Mouse (Mus musculus): ENCODE data around the gene Slc9a3. TPM values are rescaled to one million over a fixed set of nuclear protein-coding genes. Genes with fewer than 3 reads are reported as not detected.
A peak's percentile ranks its signal among the peaks of the same experiment; 100 is the strongest.

Slc9a3 gene
- 0.10 and 0.24 TPM in 2 replicates for polyA plus RNA-seq (2015; fragmentation: Nextera tagmentation; extraction: Ambion mirVana)

- peak; percentile 64 for ATAC-seq (ENCODE audit: low FRiP score, low read depth)
- Histone ChIP-seq H3K4me3 (peak within 1 kb of the TSS; percentile 44), H3K27ac (replicated peaks) (no peak within 1 kb of the TSS), H3K36me3 (no peaks in the 10 kb centered on the region), H3K27me3 (peaks cover 44% of the 10 kb centered on the region), H3K4me1 (replicated peaks) (peaks cover 9% of the 10 kb centered on the region), H3K9ac (peak within 1 kb of the TSS; percentile 38), H3K9me3 (no peaks in the 10 kb centered on the region), H3K4me2 (peak within 1 kb of the TSS; percentile 85)
- WGBS = 1% methylated on average over 35 of the region's 35 CpGs
Observed at GRCm38 (mm10) chr13:74121141-74121602, at the start of gene Slc9a3. Gene Slc9a3 (plus strand): TSS chr13:74121457.

- Histone ChIP-seq H3K36me3 (no peaks in the 10 kb centered on the region), H3K4me3 (no peak overlapping the region), H3K9ac (no peak overlapping the region), H3K27ac (replicated peaks) (no peak overlapping the region), H3K4me2 (no peak overlapping the region), H3K4me1 (replicated peaks) (no peaks in the 10 kb centered on the region), H3K9me3 (no peaks in the 10 kb centered on the region), H3K27me3 (no peaks in the 10 kb centered on the region)
- no peak for ATAC-seq (ENCODE audit: low FRiP score, low read depth)
- 78% methylated on average over 3 of the region's 3 CpGs for WGBS
Observed at GRCm38 (mm10) chr13:74071714-74072113, 49.5 kb upstream of the Slc9a3 start.

GRCm38 (mm10) chr13:74073369-74073768 lies 47.9 kb upstream of the Slc9a3 start:
- no peak overlapping the region for H3K9ac ChIP-seq
- 93% methylated on average over 7 of the region's 7 CpGs for WGBS
- H3K36me3 ChIP-seq = no peaks in the 10 kb centered on the region
- no peak overlapping the region for H3K4me2 ChIP-seq
- no peak for ATAC-seq (ENCODE audit: low FRiP score, low read depth)
- H3K4me3 ChIP-seq = no peak overlapping the region
- no peak overlapping the region for H3K27ac ChIP-seq (replicated peaks)
- no peaks in the 10 kb centered on the region for H3K4me1 ChIP-seq (replicated peaks)
- H3K9me3 ChIP-seq = no peaks in the 10 kb centered on the region
- no peaks in the 10 kb centered on the region for H3K27me3 ChIP-seq

- no peak for ATAC-seq (ENCODE audit: low FRiP score, low read depth)
Observed at GRCm38 (mm10) chr13:74090265-74090664, 31.0 kb upstream of the Slc9a3 start.

GRCm38 (mm10) chr13:74095936-74096335 lies 25.3 kb upstream of the Slc9a3 start:
- H3K9ac ChIP-seq = no peak overlapping the region
- WGBS = 76% methylated on average over 2 of the region's 2 CpGs
- H3K27me3 ChIP-seq = no peaks in the 10 kb centered on the region
- no peaks in the 10 kb centered on the region for H3K9me3 ChIP-seq
- no peak overlapping the region for H3K4me3 ChIP-seq
- no peak overlapping the region for H3K4me2 ChIP-seq
- no peak for ATAC-seq (ENCODE audit: low FRiP score, low read depth)
- no peaks in the 10 kb centered on the region for H3K4me1 ChIP-seq (replicated peaks)
- H3K27ac ChIP-seq (replicated peaks) = no peak overlapping the region
- no peaks in the 10 kb centered on the region for H3K36me3 ChIP-seq

More at GRCm38 (mm10) chr13:74090265-74090664, 31.0 kb upstream of the Slc9a3 start:
- H3K4me2 ChIP-seq = no peak overlapping the region
- WGBS = 69% methylated on average over 3 of the region's 3 CpGs
- no peak overlapping the region for H3K27ac ChIP-seq (replicated peaks)
- no peaks in the 10 kb centered on the region for H3K4me1 ChIP-seq (replicated peaks)
- H3K9ac ChIP-seq = no peak overlapping the region
- no peaks in the 10 kb centered on the region for H3K27me3 ChIP-seq
- no peak overlapping the region for H3K4me3 ChIP-seq
- no peaks in the 10 kb centered on the region for H3K36me3 ChIP-seq
- H3K9me3 ChIP-seq = no peaks in the 10 kb centered on the region

GRCm38 (mm10) chr13:74096715-74097363 lies 24.4 kb upstream of the Slc9a3 start:
- Histone ChIP-seq H3K4me1 (replicated peaks) (no peaks in the 10 kb centered on the region), H3K36me3 (no peaks in the 10 kb centered on the region), H3K27me3 (no peaks in the 10 kb centered on the region), H3K27ac (replicated peaks) (no peak overlapping the region), H3K4me3 (no peak overlapping the region), H3K9ac (no peak overlapping the region), H3K9me3 (no peaks in the 10 kb centered on the region), H3K4me2 (no peak overlapping the region)
- ATAC-seq (ENCODE audit: low FRiP score, low read depth) = peak; percentile 77; the same call in 1 of the 2 replicates
- 46% methylated on average over 2 of the region's 2 CpGs for WGBS

- Histone ChIP-seq H3K4me3 (no peak overlapping the region), H3K9ac (no peak overlapping the region), H3K36me3 (no peaks in the 10 kb centered on the region), H3K4me2 (no peak overlapping the region), H3K27me3 (no peaks in the 10 kb centered on the region), H3K9me3 (no peaks in the 10 kb centered on the region), H3K4me1 (replicated peaks) (no peaks in the 10 kb centered on the region), H3K27ac (replicated peaks) (no peak overlapping the region)
- no peak for ATAC-seq (ENCODE audit: low FRiP score, low read depth)
- WGBS = 87% methylated on average over 6 of the region's 6 CpGs
Observed at GRCm38 (mm10) chr13:74098913-74099312, 22.3 kb upstream of the Slc9a3 start.

GRCm38 (mm10) chr13:74102108-74102830 lies 19.0 kb upstream of the Slc9a3 start:
- Histone ChIP-seq H3K27ac (replicated peaks) (no peak overlapping the region), H3K36me3 (no peaks in the 10 kb centered on the region), H3K4me2 (no peak overlapping the region), H3K9ac (no peak overlapping the region), H3K9me3 (no peaks in the 10 kb centered on the region), H3K27me3 (no peaks in the 10 kb centered on the region), H3K4me1 (replicated peaks) (no peaks in the 10 kb centered on the region), H3K4me3 (no peak overlapping the region)
- no peak for ATAC-seq (ENCODE audit: low FRiP score, low read depth)
- WGBS = 85% methylated on average over 8 of the region's 8 CpGs

GRCm38 (mm10) chr13:74102831-74103582 lies 18.2 kb upstream of the Slc9a3 start:
- 84% methylated on average over 4 of the region's 4 CpGs for WGBS

GRCm38 (mm10) chr13:74104417-74104816 lies 16.8 kb upstream of the Slc9a3 start:
- 84% methylated on average over 7 of the region's 7 CpGs for WGBS
- H3K4me3 ChIP-seq = no peak overlapping the region
- no peaks in the 10 kb centered on the region for H3K9me3 ChIP-seq
- no peak overlapping the region for H3K27ac ChIP-seq (replicated peaks)
- ATAC-seq (ENCODE audit: low FRiP score, low read depth) = no peak
- H3K27me3 ChIP-seq = no peaks in the 10 kb centered on the region
- H3K4me2 ChIP-seq = no peak overlapping the region
- H3K36me3 ChIP-seq = no peaks in the 10 kb centered on the region
- no peak overlapping the region for H3K9ac ChIP-seq
- no peaks in the 10 kb centered on the region for H3K4me1 ChIP-seq (replicated peaks)

More at GRCm38 (mm10) chr13:74102831-74103582, 18.2 kb upstream of the Slc9a3 start:
- ATAC-seq (ENCODE audit: low FRiP score, low read depth) = no peak
- H3K4me1 ChIP-seq (replicated peaks) = no peaks in the 10 kb centered on the region
- H3K4me2 ChIP-seq = no peak overlapping the region
- H3K27ac ChIP-seq (replicated peaks) = no peak overlapping the region
- no peaks in the 10 kb centered on the region for H3K27me3 ChIP-seq
- no peak overlapping the region for H3K9ac ChIP-seq
- H3K4me3 ChIP-seq = no peak overlapping the region
- H3K9me3 ChIP-seq = no peaks in the 10 kb centered on the region
- H3K36me3 ChIP-seq = no peaks in the 10 kb centered on the region

GRCm38 (mm10) chr13:74107410-74107809 lies 13.8 kb upstream of the Slc9a3 start:
- no peaks in the 10 kb centered on the region for H3K4me1 ChIP-seq (replicated peaks)
- H3K27ac ChIP-seq (replicated peaks) = no peak overlapping the region
- no peak overlapping the region for H3K4me2 ChIP-seq
- no peaks in the 10 kb centered on the region for H3K36me3 ChIP-seq
- 94% methylated on average over 2 of the region's 2 CpGs for WGBS
- no peaks in the 10 kb centered on the region for H3K27me3 ChIP-seq
- ATAC-seq (ENCODE audit: low FRiP score, low read depth) = no peak
- no peak overlapping the region for H3K9ac ChIP-seq
- H3K9me3 ChIP-seq = no peaks in the 10 kb centered on the region
- H3K4me3 ChIP-seq = no peak overlapping the region

GRCm38 (mm10) chr13:74112593-74112992 lies 8.7 kb upstream of the Slc9a3 start:
- ATAC-seq (ENCODE audit: low FRiP score, low read depth) = no peak

More at GRCm38 (mm10) chr13:74112593-74112992, 8.7 kb upstream of the Slc9a3 start:
- WGBS = 70% methylated on average over 4 of the region's 4 CpGs
- Histone ChIP-seq H3K9ac (no peak overlapping the region), H3K36me3 (no peaks in the 10 kb centered on the region), H3K4me3 (no peak overlapping the region), H3K27ac (replicated peaks) (no peak overlapping the region), H3K9me3 (no peaks in the 10 kb centered on the region), H3K4me2 (no peak overlapping the region), H3K4me1 (replicated peaks) (no peaks in the 10 kb centered on the region), H3K27me3 (no peaks in the 10 kb centered on the region)
